Mouse (Mus musculus): ENCODE measurements around the gene Ptx4.

DNA sequence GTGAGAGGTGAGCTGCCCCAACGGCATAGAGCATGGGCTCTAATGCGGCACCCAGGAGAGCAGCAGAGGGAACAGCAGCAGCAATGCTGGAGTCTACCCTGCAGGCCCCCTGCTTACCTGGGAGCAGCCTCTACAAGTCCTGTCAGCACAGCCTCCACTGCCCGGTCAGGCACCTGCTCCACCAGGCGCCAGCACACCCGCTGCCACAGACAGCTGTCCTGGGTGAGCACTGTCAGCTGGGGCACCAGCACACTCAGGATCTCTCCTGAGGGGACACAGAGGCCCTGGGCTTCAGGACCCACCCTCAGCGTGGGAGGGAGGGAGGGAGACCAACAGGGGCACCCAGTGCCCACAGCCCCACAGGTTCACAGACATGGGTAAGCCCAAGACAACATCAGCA is 10.0 kb upstream of the Ptx4 start:
- no peak for TF ChIP-seq GATA1 (IDR thresholded peaks at IDR 0.05; ENCODE audit: borderline replicate concordance, low read length)
- TF ChIP-seq FLI1 (IDR thresholded peaks at IDR 0.05; ENCODE audit: low read length) = no peak

Measured in megakaryocyte, embryonic 14.5 days (primary cell).